Mouse (Mus musculus) G1E (cell line): ENCODE results near the gene Galntl6.

Experiments
- CTCF ChIP-seq: IDR thresholded peaks from 2 replicates; pipeline ENCODE4 v1.5.1; 2012; ENCODE audit warnings: low read depth, low read length, inconsistent platforms, mixed read lengths
- GATA1 ChIP-seq: IDR thresholded peaks from 2 replicates; pipeline ENCODE4 v1.6.1; 2012; ENCODE audit warnings: borderline replicate concordance, low read length, inconsistent platforms, mixed read lengths
- TAL1 ChIP-seq: conservative IDR thresholded peaks from 2 replicates; pipeline ENCODE4 v1.6.1; 2012; ENCODE audit warnings: low read depth, low read length, inconsistent platforms, mixed read lengths

- TF ChIP-seq CTCF (no peak), GATA1 (no peak), TAL1 (no peak)
Observed at GRCm38 (mm10) chr8:58535781-58536180, 376.7 kb downstream of the Galntl6 start.
